Mouse (Mus musculus) neural tube, embryonic 10.5 days (tissue): ENCODE measurements around the gene Vwa2.
A peak's percentile ranks its signal among the peaks of the same experiment; 100 is the strongest.

Source experiments
- DNase-seq: peaks from one replicate; pipeline ENCODE4 v3.0.0-alpha.2; 2017; ENCODE audit warnings: low spot score; ENCODE audit errors: extremely low spot score

Vwa2 gene

DNA sequence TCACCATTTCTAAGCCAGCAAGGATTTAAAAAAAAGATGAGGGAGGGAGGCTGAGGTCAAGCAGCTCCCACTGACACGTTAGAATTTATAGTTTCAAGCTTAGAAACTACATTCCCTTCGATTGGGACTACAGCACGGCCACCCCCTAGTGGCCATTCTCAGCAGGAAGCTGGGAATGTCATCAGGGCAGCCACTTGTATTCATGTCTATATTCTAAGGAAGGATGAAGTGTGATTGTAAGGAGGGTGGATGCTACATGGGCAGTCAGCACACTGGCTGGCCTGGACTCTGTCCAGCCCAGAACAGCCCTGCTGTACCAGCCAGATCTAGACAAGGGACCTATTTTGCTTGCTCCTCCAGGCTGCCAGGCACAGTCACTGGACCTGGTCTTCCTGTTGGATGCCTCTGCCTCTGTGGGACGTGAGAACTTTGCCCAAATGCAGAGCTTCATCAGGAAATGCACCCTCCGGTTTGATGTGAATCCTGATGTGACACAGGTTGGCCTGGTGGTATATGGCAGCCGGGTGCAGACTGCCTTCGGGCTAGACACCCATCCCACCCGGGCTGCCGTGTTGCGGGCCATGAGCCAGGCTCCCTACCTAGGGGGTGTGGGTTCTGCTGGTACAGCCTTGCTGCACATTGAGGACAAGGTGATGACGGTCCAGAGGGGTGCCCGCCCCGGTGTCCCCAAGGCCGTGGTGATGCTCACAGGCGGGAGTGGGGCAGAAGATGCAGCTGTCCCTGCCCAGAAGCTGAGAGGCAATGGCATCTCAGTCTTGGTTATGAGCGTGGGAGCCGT, 34.6 kb downstream of the Vwa2 start:
- peak; percentile 63 for DNase-seq

DNA sequence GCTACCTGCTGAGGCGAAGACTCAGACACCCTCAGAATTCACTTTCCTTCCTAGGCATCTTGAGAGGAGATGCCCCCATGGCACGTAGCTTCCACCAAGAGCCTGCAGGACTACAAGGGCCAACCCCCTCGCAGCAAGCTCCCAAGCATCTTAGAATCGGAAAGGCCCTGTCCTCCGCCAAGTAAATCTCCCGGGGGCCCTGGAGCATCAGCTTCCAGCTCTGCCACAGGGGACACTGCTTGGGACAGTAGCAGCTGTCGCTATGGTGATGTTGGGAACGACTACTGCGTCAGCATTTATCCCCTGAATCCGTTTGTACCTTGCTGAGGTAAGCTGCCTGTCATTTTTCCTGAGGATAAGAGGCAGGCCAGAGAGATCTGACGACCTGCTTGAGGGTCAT, 36.5 kb downstream of the Vwa2 start:
- no peak for DNase-seq

- DNase-seq = no peak
Measured at GRCm38 (mm10) chr19:56913761-56914160, 39.7 kb downstream of the Vwa2 start.

- DNase-seq = no peak
Measured at GRCm38 (mm10) chr19:56914658-56915057, 40.6 kb downstream of the Vwa2 start.

DNA sequence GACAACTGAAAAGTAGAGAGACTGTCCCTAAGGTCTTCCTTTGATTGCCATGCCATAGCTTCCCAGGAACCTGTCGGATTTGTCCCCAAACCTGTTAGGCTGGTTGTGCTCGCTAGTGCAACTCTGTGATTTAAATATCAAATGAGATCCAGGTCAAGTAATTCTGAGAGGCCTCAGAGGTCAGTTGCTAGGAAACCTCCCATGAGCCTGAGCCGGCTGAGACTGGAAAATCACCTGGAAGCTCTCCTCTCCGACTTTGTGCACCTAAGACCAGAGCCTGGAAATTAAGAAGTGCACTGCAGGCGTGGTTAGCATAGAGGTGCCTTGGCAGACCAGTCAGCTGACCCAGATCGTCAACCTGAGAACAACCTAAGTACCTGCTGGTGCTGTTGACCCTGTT, 41.0 kb downstream of the Vwa2 start:
- no peak for DNase-seq

DNA sequence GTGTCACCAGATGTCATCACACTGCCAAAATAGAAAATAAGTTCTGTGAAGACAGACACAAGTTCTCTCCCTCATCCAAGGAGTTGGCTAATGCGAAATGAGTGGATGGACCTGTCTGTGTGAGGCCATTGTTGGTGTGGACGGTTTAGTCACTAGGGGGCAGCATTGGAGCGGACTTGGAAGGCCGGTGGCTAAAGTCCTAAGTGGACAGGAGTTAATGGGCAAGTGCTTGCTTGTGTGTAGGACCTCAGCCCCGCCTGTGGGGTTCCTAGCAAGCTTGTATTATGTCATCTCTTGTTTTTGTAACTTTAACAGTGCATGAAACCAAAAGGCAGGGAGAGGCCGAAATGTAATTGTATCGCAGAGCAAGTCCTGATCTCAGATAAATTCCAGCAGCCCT, 45.6 kb downstream of the Vwa2 start:
- DNase-seq = peak; percentile 89

DNA sequence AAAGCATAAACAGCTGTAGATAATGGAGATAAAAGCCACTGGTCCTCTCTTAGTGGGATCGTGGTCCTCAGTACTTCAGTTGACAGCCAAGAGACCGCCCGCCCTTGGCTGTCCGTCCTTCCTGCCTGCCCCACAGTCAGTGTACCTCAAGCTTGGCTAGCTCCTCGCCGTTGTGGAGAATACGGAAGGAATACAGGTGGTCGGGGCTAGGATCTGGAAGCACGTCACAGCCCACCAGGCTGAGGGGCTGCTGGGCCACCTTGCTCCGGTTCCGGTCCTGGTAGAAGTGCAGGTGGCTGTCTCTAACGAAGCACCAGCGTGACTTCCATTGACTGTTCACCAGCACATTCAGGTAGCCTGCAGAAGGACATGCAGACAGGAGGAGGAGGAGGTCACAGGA, 46.2 kb downstream of the Vwa2 start:
- no peak for DNase-seq

GRCm38 (mm10) chr19:56921744-56922143, 47.7 kb downstream of the Vwa2 start:
- no peak for DNase-seq

- DNase-seq = no peak
Measured at GRCm38 (mm10) chr19:56929392-56929791, 55.3 kb downstream of the Vwa2 start.

DNA sequence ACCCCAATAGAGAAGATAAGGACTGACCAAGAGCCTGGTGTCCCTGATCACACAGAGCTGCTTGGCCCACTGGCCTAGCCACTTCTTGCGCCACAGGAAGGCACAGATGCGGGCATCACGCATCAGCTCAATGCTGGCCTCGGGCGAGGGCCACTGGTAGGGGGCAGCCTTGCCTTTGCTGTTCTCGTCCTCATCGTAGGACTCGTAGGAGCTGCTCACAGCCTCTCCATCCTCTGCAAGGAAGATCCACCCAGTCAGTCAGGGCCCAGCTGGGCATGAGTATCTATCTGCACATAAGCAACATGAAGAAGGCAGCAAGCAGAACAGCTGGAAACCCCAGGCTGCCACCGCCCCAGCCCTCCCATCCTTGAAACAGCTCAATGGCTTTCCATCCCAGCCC, 56.0 kb downstream of the Vwa2 start:
- no peak for DNase-seq

DNA sequence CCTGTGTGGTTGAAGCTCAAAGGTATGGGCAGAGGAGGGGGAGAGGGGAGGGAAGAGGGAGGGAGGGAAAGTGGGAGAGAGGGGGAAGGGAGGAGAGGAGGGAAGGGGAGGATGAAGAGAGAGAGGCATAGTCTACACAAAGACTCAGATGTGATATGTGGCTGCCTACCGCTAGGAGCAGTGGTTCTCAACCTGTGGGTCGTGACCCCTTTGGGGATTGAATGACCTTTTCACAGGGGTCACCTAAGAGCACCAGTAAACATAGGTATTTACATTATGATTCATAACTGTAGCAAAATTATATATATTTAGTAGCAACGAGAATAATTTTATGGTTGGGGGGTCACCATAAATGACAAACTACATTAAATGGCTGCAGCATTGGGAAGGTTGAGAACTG, 59.8 kb downstream of the Vwa2 start:
- no peak for DNase-seq

- no peak for DNase-seq
Measured at GRCm38 (mm10) chr19:56935111-56935510, 61.1 kb downstream of the Vwa2 start.

DNA sequence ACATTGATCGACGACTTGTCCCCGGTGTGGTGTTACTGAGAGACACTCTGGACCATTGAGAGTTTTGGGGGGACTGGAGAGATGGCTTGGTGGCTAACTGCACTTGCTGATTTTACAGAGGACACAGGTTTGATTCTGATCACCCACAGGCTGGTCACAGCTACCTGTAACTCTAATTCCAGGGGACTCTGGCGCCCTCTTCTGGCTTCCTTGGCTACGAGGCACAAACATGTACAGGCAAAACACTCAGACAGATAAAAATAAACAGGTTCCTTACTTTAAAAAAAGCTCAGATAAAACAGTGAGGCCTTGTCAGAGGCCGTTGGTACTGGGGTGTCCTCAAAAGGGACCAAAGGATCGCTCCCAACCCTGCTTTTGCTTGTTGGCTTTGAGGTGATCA, 61.7 kb downstream of the Vwa2 start:
- DNase-seq = no peak

DNA sequence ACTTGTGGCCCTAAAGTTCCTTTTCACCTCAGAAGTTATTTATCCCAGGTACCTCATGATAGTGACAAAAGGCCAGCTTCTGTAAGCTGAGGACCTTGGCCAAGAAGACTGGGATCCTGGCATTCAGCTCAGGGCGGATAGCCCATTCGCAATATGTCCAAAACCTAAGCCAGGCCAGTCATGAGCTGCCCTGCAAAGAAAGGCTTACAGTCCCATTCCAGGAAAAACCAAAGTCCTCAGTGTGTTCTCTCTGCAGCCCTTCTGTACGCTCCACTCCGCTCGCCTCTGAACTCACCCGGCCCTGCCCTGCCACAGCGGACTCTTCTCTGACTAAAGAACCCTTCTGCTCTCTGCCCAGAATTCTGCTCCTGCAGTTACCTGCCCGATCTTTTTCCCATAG, 62.2 kb downstream of the Vwa2 start:
- DNase-seq = no peak

DNA sequence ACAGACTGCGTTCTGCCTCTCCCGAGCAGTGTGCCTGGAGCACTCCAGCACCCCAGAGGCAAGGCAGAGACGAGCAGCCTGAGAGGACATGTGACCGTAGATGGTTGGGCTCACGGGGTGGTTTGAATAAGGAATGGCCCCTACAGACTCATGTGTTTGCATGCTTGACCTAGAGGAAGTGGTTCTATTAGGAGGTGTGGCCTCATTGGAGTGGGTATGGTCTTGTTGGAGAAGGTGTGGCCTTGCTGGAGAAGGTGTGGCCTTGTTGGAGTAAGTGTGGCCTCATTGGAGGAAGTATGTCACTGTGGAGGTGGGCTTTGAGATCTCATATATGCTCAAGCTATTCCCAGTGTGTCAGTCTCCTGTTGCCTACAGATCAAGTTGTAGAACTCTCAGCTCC, 63.9 kb downstream of the Vwa2 start:
- no peak for DNase-seq

DNA sequence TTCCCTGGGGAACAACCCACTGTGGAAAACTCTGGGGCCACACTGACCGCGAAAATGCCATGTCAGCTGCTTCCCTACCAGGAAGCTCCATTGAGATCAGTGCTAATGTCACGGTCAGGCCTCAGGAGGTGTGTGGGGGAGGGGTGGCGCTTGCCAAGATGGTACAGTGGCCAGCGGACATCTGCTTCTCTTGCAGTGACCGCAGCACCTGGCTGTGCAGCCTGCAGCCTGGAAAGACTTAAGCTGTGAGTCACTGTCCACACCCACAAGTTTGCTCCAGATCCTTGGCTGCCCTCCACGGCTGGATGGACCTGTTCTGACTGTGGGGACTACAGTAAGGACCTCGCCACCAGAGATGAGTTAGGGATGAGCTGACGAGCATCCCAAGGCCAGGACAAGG, 65.8 kb downstream of the Vwa2 start:
- no peak for DNase-seq

DNA sequence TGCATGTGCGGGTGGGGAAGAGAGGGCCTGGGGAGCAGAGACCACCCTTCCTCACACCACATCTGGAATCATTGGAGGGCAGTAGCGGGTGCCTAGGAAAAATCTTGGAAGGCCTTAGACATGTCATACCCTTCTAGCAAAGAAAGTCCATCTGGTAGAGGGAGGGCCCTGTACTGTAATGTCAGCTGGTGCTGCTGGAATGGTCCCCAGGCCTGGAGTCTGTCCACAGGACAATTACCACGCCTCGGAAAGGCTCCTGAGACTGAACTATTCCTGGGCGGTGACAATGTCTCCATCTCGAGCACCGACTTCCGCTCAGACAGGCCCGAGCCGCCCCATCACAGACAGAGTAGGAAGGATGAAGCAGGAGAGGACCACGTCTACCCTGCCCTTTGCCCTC, 66.5 kb downstream of the Vwa2 start:
- no peak for DNase-seq

GRCm38 (mm10) chr19:56942216-56942615, 68.2 kb downstream of the Vwa2 start:
- DNase-seq = no peak

DNA sequence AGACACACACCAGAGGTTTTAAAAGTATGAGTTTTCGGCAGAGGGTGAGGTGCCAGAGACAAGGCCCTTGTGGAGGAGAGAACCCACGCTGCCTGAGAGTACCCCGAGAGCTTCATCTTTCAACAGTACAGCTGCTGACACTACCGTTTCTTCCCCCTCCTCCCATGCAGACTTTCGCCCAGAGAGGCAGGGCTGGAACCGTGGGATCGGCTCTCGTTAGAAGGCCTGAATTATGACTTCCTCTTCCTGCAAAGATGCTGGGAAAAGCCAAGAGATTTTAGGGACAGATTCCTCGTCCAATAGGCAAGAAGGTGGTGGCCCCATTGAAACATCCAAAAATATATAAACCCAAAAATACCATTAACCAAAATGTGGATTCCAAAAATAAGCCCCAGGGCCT, 70.2 kb downstream of the Vwa2 start:
- DNase-seq = no peak

DNA sequence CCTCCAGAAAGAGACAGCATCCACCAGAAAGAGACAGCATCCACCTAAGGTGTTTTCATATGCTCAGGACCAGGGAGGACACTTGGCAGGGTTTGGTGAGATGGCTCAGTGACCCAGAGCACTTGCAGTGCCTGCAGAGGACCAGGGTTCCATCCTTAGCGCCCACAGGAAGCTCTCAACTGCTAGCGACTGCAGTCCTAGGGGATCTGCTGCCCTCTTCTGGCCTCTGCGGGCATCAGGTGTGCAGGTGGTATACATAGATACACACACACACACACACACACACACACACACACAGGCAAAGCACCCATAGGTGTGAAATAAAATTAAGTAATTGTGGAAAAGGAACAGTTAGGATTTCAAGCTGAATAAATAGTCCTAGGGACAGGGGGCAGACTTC, 70.8 kb downstream of the Vwa2 start:
- no peak for DNase-seq

DNA sequence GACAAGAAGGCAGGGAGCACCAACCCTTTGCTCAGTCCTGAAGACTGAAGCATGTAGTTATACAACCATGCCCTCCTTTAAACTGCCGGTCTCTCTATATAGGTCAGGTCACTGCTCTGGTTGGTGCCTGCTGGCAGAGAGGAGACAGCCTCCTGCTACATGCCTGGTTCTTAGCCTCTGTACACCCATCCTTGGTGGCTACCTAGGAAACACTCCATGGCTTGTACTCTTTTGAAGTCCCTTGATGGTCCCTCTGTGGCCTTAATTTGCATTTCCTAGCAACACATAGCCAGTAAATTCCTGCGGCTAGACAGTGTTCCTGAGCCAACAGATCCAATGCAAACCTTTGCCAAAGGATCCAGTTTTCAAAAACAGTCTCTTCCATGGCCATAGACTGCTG, 71.6 kb downstream of the Vwa2 start:
- no peak for DNase-seq

- DNase-seq = no peak
Measured at GRCm38 (mm10) chr19:56946277-56946676, 72.2 kb downstream of the Vwa2 start.

DNA sequence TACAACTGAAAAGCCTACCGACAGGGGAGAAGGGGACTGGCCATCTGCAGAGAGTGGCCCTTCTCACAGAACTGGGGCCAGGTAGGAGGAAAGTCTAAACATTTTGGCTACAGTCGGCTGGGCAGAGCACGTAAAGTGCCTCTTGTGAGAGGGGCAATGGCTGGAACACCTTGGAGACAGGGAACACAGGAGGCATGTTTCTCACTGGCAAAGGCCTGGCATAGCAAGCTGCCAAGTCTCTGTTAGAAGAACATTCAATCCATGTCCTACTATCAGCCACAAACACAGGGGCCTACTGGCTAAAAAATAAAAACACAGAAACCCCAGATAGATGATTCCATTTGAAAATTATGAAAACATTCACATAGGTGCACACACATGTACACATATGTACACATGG, 72.7 kb downstream of the Vwa2 start:
- no peak for DNase-seq
